Mouse (Mus musculus) adrenal gland, adult 10 weeks (tissue): ENCODE measurements around the gene Arhgef1. TPM values are rescaled to one million over a fixed set of nuclear protein-coding genes. Genes with fewer than 3 reads are reported as not detected.

Experiments
- polyA plus RNA-seq: library from polyadenylated mRNA; stranded (reverse); fragments of 350-450 nt; fragmentation: Illumina TruSeq; extraction: RNeasy Lipid Tissue Mini Kit (QIAGEN cat#74804); gene quantifications from one replicate; pipeline ENCODE4 v1.2.3, GENCODE M21; 2014; ENCODE audit warnings: low read depth, low replicate concordance

Arhgef1 gene
- polyA plus RNA-seq, result 1.0 TPM

DNA sequence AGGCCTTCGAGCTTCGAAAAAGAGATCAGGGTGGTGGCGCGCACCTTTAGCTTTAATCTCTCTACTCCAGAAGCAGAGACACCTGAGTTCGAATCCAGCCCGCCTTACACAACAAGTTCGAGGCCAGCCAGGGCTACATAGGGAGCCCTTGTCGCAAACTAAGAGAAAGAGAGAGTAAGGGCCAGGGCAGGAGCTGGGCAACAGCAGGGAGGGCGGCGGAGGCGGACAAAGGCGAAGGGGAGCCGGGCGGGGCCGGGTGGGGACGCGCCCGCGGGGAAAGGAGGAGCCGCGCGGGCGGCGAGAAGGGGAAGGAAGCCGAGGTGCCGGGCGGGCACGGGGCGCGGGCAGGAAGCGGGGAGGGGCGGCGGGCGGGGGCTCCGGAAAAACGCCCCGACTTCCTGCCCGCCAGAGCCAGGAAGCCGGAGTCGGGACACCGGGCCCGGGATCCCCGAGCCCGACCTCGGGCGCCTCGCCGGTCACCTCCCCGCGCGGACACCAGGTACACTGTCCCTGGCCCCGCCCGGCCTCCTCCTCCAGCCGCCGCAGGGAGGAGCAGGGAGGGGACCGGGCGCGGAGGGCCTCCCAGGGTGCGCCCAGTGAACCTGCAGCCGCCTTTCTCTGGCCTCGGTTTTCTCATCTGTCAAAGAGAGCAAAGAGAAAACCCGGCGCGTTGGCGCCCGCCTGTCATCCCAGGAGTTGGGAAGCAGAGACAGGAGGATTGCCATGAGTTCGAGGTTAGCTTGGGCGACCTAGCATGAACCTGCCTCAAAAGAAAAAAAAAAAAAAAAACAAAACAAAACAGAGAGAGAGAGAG is at the start of gene Arhgef1:
TSS of gene Arhgef1 (plus strand) at position 283 of the 814 bp plus-strand sequence.

DNA sequence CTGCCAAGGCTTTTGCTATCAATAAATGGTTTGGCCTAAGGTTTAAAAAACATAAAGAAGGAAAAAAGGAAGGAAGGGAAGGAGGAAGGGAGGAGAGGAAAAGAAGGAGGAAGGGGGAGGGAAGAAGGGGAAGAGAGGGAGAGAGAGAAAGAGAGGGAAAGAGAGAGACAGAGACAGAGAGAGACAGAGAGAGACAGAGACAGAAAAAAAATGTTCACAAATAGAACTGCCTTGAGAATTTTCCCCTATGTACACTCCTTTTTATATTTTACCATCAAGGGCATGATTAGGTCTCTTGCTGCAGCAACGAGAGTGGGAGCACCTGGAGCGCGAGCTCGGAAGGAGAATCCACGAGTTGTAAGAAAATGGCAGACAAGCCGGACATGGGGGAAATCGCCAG is 40.8 kb upstream of the Arhgef1 start, which contains the start of gene Gm9844:
TSS of gene Gm9844 (plus strand) at position 301 of the 400 bp plus-strand sequence.

DNA sequence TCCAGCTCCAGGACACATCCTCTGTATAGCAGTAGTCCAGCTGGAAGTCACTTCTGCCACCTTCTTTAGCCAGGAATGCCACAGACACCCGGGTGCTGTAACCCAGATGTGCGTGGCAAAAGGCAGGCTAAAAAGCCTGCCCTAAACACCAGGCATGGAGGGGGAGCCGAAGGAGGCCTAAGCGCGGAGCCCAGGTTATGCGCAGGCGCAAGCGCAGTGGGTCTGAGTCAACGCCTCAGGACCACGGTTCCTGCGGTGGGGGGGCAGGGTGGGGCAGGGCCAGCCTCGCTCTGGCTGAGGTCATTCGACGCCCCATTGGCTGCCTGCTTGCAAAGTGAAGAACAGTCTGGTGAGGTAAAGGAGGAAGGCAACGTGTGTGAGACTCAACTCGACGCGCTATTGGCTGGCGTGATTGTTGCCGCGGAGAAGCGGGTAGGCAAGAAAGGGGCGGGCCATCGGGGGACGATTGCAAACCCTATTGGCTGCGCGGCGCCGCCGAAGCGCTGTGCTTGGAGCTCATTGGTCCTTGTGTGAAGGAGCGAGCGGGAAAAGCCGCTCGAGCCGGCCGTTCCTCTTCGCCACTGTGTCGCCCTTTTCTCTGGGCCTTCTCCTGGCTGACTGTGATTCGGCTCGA is 33.1 kb upstream of the Arhgef1 start, which contains the start of the genes Lypd4 and Dmrtc2:
TSS of gene Lypd4 (minus strand) at position 410 of the 634 bp plus-strand sequence.
TSS of gene Dmrtc2 (plus strand) at position 526 of the 634 bp plus-strand sequence.

DNA sequence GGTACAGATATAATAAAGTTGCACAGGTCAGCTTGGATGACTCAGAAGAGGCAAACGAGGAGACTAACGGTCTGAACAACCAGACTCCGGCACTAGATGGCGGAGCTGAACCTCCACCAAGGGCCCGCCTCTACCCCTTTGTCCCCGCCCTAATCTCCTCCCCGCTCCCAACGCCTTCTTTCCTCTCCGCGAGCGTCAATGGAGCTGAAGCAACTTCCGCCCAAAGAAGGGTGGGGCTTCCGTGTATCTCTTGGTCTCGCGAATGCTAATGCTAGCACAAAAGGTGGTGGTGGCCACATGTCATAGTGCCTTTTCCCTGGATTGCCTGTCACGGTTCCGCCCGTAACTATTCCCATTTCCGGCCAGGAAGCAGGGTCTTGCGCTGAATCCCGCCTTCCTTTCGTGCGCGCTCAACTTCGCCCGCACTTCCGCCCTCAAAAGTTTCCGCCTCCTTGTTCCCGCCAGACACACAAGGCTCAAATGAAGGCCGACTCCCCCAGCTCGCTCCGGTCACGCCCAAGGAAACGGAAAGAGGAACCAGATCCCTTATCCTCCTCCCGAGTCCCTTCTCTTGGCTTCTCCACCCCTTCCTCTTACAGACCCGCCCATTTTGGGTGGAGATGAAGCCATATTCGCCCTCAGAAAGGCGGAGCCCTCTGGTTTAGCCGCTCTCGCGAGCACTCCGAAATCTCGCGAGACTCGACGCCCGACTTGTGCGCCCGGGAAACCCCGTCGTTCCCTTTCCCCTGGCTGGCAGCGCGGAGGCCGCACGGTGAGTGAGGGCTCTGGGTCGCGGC is 18.6 kb upstream of the Arhgef1 start, which contains the start of gene Rps19:
TSS of gene Rps19 (plus strand) at position 476 of the 797 bp plus-strand sequence.

DNA sequence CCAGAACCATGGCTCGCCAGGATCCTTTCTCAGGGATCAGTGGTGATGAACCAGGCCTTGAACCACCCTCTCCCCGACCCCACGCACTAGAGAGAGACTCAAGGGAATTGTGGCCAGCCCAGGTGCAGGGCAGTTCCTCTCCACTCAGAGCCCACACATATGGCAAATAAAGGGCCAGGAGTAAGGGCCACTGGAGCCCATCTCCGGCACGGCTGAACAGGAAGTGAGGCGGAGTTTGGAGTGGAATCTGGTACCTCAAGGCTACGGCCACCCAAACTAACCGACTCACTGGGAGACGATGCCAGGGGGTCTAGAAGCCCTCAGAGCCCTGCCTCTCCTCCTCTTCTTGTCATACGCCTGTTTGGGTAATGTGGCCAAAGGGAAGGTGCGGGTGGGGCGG is 5.5 kb upstream of the Arhgef1 start, which contains the start of gene Cd79a:
TSS of gene Cd79a (plus strand) at position 158 of the 400 bp plus-strand sequence.

DNA sequence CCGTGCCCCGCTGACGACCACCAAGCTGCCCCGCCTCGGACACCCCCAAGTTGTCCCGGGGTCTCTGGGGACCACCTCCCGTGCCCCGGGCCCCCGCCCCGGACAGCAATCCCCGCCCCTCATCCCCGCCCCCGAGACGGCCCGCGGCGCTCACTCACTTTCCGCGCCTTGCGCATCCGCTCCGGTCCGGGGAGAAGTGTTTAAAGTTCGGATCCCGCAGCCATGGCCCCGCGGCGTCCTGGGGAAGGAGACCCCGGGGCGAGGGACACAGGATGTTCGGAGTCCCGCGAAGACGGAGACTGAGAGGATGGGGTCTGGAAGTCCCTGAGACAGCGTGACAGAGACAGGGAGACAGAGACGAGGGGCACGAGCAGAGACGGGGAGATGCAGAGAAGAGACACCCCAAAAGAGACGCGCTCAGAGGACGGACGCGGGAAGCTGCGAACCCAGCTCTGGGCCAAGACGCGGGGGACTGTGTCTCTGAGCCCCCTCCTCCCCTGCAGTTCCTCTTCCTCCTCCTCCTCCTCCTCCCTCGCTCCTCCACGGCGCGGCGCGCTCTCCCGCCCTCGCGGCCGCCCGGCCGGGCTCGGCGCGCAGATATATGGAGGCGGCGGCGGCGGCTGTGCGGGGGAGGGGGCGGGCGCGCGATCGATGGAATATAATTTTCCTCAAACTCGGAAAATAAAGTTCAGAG is 41.7 kb downstream of the Arhgef1 start, which contains the start of gene Gm4881:
TSS of gene Gm4881 (minus strand) at position 238 of the 694 bp plus-strand sequence.

DNA sequence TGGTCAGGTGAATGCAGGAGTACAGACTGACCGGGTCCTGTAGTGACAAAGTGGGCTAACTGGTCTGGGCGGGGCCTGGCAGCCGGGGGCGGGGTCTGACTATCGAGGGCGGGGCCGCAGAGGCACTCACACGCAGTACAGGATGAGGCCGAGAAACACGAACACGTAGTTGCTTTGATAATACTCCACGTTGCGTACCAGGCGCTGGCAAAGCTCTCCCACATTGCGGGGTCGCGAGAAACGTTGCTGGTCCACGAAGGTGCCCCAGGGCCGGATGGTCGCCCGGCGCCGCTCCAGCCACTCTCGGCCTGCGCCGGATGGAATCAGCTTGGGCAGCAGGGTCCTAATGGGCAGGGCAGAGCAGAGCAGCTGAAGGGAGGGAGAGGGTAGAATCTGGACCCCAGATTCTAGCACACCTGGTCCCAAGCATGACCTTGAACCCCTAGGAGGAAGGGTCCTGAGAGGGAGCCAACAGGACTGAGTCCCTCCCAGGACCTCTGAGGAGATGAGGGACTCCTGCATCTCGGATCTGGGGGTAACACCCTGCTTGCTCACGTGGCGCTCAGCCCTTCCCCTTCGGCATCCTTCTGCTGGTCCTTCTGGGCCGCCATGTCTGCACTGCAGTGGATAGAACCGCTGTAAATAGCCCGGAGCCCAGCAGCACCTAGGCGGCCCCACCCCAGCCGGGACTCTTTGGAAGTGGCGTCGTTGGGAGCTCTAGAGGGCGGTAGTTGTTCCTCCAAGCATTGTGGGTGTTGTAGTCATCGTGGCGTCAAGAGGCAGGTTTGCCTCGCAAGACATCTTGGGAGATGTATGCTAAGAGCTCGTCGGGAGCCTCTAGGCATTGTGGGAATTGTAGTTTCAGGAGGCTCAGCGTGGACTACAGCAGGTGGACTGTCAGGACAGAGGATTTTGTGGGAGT is 69.5 kb downstream of the Arhgef1 start, which contains the start of gene Rabac1:
TSS of gene Rabac1 (minus strand) at position 783 of the 922 bp plus-strand sequence.

Other genes with a start within 250 kb of the Arhgef1 start
- not detected for gene Tex101, start 226.2 kb upstream of the Arhgef1 start, polyA plus RNA-seq
- gene BC049730, start 193.7 kb upstream of the Arhgef1 start, polyA plus RNA-seq, result not detected
- gene Gm4763, start 176.0 kb upstream of the Arhgef1 start, polyA plus RNA-seq, result not detected
- gene Cd177, start 142.6 kb upstream of the Arhgef1 start, polyA plus RNA-seq, result not detected
- not detected for gene Ceacam10, start 125.7 kb upstream of the Arhgef1 start, polyA plus RNA-seq
- not detected for gene Gm9844, start 40.7 kb upstream of the Arhgef1 start, polyA plus RNA-seq
- not detected for gene Lypd4, start 33.0 kb upstream of the Arhgef1 start, polyA plus RNA-seq
- not detected for gene Dmrtc2, start 32.9 kb upstream of the Arhgef1 start, polyA plus RNA-seq
- 19.2 TPM for gene Rps19, start 18.5 kb upstream of the Arhgef1 start, polyA plus RNA-seq
- gene Cd79a, start 5.5 kb upstream of the Arhgef1 start, polyA plus RNA-seq, result not detected
- not detected for gene Gm4881, start 41.6 kb downstream of the Arhgef1 start, polyA plus RNA-seq
- gene Rabac1, start 69.8 kb downstream of the Arhgef1 start, polyA plus RNA-seq, result not detected
- gene Atp1a3, start 103.0 kb downstream of the Arhgef1 start, polyA plus RNA-seq, result 3.7 TPM
- gene Grik5, start 169.4 kb downstream of the Arhgef1 start, polyA plus RNA-seq, result not detected
- gene Zfp574, start 169.7 kb downstream of the Arhgef1 start, polyA plus RNA-seq, result 0.99 TPM